Mouse (Mus musculus) spleen, postnatal 36 days (tissue): ENCODE results near the gene Grb10.

Experiments used
- DNase-seq, 2 experiments: peaks; one replicate each; pipeline ENCODE4 v3.0.0; 2022; ENCODE audit warnings: low spot score in 2 of 2, mixed read lengths in 1 of 2

Gene Grb10

DNA sequence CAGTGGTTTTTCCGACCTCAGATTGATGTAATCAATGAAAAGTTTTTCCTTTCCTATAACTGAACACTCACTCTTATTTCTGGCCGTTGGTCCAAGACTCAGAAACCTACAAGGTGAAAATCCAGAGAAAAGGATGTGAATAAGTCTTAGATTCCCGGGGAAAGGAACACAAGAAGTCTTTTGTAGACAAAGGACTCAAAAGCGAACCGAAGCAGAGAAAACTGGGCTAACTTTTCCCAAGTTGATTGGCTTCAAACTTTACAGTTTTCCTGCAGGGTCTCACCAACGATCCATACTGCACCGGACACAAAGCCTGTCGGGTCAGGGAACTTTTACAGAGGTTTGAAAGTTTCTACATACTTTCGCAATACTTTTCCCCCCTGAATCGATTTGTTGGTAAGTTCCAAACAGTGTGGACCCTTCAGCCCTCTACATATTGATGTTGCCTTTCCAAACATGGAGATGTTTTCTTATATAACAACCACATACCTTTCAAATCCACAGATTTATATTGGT, at the start of gene Grb10:
Grb10 (minus strand) TSS at position 214 of the 516 bp plus-strand sequence.
- DNase-seq: no peak

DNA sequence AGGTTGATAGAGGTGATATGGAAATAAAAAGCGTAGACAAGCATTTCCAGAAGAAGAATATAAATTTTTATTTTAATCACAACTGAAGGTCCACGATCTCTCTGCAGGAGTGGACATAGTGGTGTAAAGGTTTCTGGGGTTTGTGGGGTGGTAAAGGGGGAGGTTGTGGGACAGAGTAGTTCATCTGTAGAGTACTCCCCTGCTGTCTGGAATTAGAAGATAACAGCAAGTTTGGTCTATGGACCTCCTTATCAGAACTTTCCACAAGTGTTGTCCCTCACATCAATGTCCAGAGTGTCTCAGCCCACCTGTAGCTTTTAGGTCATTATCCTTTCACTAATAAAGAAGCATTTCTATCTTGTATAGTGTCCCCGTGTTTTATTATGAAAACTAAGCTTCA, 43.2 kb upstream of the Grb10 start:
- no peak for DNase-seq

DNA sequence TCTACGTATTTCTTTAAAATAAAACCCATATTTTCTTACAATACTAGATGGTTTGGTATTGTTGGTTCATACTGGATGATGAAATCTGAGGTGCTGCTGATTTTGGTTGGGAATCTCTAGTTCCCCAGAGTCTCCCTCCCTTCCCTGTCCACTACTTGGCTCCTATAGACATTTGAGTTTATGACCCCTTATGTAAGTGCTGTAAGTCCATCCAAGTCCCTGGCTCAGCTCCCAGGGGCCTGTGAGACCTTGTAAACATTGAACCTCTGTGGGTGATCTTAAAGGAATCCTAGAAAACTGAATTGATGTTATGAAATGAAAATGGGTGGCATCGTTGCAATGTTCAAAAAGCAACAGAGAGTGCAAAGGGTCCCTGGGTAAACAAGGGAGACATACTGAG, 40.7 kb upstream of the Grb10 start:
- no peak for DNase-seq

DNA sequence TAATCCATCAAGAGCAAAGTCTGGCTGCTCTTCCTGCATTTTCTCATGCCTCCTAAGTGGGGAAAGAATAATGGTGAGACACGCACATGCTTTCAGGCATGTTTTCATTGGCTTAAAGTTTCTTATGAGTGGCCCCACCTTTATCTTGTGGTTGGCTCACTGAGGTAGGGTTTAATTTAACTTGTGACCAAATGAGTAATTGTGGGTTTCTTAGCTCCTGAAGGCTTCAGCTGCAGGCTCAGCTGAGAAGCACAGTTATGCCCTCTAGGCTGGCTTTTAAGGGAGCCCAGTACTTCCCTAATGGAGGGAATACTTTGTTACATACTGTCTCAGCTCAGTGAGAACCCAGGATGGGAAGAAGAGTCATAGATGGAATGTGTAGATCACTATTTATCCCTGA, 37.0 kb upstream of the Grb10 start:
- DNase-seq: no peak

DNA sequence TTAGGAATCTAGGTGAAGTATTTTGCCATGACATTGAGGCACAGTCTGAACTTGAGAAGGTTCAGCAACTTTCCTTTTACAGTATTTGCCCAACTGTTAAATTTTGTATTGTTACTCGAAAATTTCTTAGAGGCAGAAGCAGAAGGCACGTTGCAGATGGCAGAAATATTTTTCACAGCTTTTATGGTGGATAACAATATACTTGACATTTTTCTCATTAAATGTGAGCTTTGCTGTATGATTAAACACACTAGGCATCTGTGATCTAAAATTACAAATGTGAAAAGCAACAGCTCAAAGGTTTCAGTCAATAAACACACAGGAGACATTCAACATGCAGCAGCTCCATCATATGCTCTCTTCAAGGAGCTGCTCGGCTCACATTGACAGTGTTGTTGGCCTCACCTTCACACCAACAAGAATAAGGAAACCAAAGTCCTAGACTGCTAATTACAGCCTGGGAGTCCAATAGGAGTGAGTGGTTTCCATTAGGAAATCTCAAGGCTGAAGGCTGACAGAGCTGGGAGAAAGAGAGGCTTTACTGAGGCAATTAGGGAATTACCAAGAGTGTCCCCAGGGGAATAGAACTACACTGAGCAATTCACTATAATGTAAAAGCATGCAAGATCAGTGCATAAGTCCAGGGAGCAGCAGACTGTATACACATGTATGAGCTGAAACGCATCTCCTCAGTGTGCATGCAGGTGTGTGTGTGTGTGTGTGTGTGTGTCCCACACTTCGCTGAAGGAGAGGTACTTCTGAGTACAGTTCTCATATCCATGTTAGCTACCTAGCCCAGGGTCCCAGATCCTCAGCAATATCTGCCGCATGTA, 35.1 kb upstream of the Grb10 start:
- DNase-seq: no peak

DNA sequence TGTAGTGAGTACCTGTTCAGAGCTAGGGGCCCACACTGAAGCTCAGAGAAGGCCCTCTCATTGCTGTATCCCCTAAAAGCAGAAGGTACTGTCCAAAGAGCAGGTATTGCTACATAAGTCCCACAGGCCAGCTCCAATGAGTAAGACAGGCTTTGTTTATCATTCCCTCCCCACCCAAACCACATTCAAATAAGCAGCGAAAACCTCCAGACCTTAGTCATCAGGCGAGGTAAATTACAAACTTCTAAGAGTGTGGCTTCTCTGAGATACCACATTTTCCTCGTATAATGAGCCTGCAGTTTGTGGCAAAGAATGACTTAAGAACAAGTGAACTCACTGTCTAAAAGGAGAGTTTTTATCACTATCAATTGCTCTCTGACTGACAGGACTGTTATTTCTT, 33.8 kb upstream of the Grb10 start:
- DNase-seq: no peak

DNA sequence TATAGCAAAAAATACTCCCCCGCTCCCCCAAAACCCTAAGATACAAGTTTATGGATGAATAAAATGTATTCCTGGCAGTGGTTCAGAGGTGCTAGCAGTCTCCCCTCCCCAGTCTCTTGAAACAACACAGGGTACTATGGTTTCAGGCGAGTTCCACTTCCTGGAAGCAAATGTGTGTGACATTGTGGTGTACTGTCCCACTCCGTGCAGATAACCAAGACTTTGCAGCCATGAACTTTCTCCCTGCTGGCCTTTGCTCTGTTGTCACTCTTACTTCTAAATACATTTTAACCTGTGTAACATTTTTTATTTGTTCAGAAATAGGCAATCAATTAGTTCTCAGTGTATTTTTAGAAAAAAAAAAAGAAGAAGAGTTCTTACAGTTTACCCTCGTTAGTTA, 20.5 kb upstream of the Grb10 start:
- no peak for DNase-seq

DNA sequence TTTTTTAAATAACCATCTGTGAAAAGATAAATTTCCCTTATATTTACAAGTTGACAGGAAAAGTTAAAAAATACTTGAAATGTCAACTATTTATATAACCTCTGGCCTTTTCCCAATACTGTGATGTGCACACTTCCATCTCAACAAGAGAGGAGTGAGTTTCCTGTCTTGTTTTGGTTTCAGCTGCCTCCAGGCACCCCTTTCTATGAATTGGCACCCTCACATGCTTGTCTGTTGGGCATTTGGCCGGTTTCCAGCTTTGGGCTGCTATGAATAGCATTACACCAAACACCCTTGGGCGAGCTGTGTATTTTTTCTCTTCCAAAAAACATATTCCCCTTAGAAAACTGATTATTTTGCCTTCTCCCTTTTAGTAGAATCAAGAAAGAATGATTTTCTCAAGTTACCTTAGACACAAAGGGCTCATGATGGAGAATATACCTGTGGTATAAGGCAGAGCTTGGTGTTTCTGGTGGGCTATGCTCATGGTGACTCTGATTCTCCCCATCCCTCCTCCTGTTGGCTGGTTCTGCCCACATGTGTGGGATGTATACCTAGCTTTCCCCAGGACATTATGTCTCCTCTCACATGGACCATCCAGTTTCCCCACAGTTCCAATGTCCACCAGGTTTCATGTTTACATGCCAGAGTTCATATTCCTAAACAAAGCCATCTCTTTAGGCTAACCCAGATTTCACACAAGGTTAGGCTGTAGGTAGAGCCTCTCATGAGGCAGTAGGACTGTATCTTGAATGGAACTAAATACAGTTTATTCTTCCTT, 10.3 kb upstream of the Grb10 start:
- no peak for DNase-seq

DNA sequence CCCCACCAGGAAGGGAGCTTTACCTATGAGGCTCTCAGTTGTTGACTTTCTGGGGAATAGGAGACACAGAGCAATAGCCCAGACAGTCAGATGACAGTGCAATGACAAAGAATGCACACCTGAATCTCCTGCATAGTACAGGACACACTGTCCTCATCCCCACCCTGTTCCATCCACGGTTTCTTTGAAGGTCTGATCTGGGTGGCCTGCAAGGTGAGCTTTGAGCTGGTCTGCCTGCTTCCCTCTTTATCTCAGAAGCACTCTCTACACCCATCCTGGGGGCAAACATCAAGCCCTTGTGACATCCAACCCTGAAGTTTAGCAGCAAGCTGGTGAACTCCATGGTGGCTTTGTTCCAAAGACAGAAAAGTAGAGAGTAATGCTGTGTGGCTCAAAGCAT, 9.7 kb upstream of the Grb10 start:
- no peak for DNase-seq

DNA sequence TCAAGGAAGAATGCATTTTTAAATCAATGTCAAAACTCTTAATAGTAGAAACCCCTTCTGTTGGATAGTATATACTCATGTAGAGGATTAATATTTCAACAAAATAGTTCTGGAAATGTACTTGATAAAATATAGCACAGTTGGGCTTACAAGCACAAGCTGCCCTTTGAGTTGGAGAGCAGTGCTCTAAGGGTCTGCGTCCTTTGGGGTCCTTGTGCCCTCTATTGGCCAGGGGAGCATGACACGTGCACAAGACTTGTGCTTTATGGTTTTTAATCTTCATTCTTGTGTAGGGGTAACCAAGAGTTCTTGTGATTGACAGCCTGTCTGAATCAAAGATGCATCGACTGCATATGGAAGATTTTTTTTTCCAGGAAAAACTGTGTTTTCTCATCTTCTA, 5.8 kb upstream of the Grb10 start:
- no peak for DNase-seq

DNA sequence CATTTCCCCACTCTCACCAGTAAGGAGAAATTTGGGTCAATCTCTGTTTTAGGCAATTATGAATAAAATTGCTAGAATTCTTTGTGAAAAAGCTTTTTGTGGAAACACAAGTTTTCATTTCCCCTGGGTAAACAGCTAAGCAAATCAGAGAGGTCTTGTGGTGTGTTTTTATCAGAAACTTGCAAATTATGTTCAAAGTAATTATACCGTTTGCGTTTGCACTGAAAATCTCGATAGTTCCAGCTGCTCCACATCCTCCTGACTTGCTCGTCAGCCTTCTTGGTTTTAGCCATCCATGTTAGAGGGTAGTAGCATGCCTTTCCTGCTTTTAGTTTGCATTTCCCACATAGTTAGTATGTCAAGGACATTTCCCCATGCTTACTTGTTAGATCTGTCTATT, 3.3 kb upstream of the Grb10 start:
- DNase-seq: no peak

DNA sequence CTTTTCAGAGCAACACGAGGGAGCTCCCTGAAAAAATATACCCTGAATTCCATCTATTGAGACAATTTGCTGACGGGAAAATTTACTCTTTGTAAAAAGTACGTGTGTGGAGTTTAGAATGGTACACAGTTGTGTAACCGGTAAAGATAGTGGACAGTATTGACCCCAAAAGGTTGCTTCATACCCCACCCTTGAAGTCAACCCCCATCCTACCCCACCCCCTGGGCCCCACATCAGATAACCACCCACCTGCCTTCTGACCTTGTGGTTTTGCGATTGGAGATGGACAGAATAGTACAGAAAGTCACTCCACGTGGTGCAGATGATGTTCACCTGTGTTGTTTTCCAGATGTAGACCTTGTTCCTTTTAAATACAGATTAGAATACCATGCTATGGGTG, 2.9 kb upstream of the Grb10 start:
- DNase-seq: no peak

DNA sequence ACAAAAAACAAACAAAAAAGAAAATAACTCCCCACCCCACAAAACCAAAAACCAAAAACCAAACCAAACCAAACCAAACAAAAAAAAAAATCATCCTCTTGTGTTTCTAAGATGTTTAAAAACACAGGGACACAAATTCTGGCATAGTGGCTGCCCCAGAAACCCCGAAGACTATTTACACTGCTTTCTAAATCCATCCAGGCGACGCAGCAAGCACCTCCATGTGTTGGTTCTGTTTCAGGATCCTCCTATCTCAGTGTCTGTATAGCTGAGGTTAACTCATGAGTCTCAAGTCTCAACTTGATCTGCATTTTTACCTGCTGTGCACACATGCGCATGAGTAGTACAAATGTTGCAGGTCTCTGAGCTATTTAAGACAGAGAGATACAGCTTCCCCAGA, 1.9 kb upstream of the Grb10 start:
- DNase-seq: no peak

DNA sequence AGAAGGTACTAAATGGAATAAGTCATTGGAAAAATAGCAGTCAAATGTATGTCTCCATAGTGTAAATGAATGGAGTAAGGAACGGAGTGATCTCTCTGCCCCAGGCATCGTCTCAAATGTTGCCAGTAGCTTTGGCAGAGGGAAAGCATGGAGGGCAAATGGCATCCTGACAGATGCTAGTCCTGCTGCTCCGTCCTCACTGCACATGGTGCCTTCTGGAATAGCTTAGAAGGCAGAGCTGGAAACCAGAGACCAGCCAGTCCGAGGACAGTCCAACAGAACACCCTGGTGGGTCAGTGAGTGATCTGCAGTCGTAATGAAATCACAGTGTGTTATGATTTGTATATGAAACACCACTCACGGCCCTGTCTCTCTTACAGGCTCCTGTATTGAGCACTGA, 1.3 kb upstream of the Grb10 start:
- no peak for DNase-seq

DNA sequence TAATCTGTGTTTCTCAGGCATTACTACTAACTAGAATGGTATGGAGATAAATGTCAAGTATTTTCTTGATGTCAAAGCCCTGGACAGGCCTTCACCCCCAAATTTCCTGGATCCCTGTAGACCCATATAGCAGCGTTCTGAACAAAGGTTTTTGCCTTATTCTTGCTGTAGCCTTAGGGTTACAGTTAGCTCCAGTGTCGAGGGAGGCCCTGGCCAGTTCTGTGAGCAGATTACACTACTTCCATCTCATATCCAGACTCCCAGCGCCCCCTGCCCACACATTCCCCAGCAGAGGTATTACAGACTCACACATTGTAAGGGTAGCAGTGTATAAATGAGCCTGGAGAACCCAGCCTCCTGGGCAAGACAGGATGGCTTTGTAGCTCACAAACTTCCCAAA, 615 bp upstream of the Grb10 start:
- DNase-seq: no peak

DNA sequence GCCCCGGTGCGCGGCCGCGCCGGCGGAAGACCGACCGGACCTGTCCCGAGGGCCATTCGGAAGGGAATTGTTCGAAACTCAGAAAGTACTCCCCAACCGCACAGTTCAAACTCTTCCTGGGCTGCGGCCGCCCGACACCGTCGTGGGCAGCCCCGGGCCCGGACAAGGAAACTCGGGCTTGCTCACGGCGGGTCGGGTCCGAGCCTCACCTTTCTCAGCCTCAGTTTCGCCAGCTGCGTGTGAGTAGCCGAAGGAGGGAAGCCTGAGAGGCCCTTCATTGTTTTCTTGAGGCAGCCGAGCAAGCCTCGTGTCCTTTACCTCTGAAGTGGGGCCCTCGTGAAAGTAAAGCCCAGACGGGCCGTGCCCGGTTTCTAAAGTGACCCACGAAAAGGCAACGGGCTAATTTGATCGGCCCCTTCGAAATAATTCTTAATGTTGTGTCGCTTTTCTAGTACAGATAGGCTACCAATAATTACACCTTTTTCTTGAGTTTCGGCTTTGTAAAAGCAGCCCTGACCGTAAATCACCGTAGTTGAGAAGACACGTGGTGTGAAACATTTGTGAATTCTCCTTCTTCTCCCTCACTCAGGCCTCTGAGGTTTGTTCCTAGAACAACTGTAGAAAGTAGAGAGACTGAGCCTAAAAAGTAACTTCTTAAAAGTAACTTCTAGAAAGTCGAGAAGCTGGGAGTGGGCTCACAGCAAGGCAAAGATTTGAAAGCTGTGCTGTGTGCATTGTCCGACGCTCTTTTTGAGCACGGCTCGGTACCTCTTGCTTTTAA, 604 bp downstream of the Grb10 start:
- no peak for DNase-seq

DNA sequence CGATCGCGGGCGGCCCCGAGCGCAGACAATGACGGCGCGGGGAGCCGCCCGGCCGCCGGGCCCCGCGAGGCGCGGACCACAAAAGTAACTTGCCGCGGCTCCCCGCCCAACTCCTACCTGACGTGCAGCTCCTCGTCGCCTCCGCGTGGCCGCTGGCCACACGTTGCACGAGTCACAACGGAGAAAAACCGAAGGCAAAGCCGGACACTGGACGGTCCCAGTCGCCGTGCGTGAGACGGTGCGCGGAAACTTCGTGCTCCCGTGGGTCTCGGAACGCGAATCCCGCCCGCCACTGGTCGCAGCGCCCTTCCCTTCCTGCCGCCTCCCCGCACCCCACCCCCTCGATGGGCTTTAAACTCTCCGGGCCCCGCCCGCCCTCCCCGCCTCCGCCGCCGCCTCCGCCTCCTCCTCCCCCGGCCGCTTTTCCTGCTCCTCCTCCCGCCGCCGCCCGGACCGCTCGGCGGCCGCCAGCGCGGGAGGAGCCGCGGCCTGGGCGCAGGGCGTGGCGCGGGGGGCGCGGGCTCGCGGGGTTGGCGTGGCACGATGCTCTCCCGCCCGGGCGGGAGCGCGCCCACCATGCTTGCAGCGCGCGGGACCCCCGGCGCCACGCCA, 1.3 kb downstream of the Grb10 start:
- no peak for DNase-seq

DNA sequence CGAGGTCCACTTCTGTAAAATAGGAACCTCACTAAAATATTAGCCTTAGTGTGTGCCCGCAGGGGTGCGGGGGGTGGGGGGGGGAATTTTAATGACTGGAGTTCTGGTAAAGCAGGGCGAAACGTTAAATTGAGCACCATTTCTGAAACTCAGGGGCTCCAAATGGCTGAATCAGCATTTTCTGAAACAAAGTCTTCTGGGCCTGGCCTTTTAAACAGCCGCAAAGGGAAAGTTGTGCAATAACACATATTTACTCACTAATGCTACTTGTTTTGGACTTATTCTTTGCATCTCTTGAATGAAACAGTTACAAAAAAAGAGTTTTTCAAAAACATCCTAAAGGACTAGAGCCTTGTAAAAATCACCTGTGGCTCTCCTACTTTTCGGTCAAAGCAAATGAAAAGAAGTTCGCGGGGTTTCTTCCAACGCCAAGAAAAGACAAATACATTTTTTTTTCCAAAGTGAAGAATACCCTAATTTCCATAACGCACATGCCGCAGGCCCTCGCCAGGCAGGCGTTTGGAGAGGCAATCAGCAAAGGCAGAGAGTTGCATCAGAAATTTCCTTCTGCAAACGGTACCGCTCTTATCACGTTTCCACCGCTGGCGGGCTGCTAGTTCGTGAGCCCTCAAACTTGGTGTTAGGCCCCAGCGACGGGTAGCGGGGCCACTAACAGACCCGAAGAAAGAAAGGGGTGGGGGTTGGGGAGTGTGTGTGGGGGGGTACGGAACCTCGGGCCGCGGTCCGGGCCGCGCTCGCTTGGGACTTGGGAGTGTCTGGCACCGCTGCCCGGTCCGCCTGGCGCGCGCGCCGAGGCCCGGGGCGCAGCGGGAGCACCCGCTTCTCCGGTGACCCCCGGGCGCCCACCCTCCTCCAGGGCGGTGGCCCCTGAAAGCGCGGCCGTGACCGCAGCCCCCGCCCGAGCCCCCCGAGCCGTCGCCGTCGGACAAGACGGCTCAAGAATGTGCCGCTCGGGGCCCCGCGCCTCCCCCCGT, 2.3 kb downstream of the Grb10 start:
- DNase-seq: no peak

DNA sequence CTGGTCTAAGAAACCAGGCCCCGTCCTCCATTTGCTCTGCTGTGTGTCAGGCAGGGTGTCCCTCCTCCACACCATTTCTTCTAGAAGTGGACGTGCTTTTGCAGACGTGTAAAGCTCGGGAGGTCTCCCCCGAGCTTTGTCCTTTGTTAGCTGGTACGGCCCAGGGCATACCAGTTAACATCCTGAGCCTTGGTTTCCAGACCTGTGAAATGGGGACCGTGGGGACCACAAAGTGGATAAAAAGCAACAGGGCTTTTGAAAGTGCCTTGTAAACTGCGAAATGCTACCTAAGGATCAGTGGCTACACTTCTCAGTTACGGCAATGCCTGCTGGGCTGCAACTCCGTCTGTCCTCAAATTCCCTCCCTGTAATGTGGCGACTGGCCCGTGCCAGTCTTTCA, 3.2 kb downstream of the Grb10 start:
- DNase-seq: no peak

DNA sequence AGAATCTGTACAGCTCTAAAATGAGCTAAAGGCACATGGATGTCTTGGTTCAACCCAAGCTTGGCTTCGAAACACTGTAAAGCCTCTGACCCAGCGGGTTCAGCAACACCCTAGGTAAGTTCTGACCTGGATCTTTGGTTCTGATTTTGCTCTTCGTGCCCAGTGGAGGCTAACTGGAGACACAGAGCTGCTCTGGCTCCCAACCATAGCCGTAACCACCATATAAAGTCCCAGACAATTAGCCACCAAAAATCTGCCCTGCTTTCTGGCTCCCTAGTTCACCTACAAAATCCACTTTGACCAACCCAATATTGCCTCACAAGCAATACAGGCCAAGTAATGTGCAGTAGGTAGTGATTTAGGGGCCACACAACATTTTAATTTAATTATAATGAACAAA, 3.7 kb downstream of the Grb10 start:
- no peak for DNase-seq

DNA sequence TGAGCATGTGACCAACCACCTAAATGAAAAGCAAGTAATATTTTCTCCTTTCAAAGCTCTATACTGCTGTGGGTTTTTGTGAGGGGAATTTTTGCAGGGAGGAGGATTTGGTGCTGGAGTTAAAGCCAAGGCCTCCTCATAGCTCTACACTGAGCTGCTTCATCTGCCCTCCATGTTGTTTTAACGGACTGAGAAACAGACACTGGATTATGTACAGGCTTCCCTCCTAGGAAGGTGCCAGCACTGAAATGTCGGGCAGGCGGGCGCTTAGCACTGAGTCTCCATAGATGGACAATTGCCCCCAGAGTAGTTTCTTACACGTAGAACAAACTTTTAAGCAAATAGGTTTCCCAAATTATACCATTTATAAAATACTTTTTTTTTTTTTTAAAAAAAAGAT, 4.1 kb downstream of the Grb10 start:
- no peak for DNase-seq
